Mouse (Mus musculus) C2C12 (cell line): ENCODE measurements at regions not wholly inside any gene's neighbourhood (a gene's known extent, or its start where the extent isn't known, plus 50 kb on each side); places are given as distances from the start of the nearest gene placed in this dataset.

Source experiments
- CEBPB ChIP-seq: IDR thresholded peaks from one replicate; pipeline ENCODE4 v1.6.1; 2011; ENCODE audit warnings: low read depth, mild to moderate bottlenecking, control low read depth, moderate library complexity
- CTCF ChIP-seq: IDR thresholded peaks from one replicate; pipeline ENCODE4 v1.5.1; 2011; ENCODE audit not compliant: control insufficient read depth, insufficient read depth, insufficient read length
- FOSL1 ChIP-seq: IDR thresholded peaks from one replicate; pipeline ENCODE4 v1.8.0; 2011; ENCODE audit warnings: mild to moderate bottlenecking, low read length; ENCODE audit not compliant: poor library complexity, insufficient read depth, severe bottlenecking
- MAX ChIP-seq: IDR thresholded peaks from one replicate; pipeline ENCODE4 v1.6.1; 2011; ENCODE audit warnings: mild to moderate bottlenecking, control low read depth
- MYOD1 ChIP-seq: IDR thresholded peaks from one replicate; pipeline ENCODE4 v1.6.1; 2011; ENCODE audit warnings: low read depth; ENCODE audit not compliant: control insufficient read depth, insufficient read length
- MYOG ChIP-seq: IDR thresholded peaks from one replicate; pipeline ENCODE4 v1.6.1; 2011; ENCODE audit not compliant: control insufficient read depth, insufficient read length; ENCODE audit errors: extremely low read depth
- USF1 ChIP-seq: IDR thresholded peaks from one replicate; pipeline ENCODE4 v1.6.1; 2011; ENCODE audit warnings: low read depth, mild to moderate bottlenecking, control low read depth, moderate library complexity

DNA sequence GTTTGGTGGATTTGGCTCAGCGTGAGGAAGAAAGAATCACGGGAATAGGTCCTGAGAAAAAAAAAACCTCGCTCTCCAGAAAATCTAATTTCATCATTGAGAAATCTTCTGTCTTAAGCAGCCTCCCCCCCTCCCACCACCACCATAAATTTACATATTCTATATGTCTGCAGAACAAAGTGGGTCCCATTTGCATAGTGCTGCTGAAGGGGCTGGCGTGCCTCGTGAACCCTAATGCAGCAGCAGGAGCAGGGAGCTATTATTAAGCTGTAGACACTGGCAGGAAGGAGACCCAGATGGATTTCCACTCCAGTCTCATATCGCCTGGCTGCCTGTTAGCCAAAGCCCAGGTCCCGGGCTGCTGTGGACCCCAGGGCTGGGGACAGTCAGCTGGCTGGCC, 179.6 kb downstream of the Gm26897 start:
- TF ChIP-seq CTCF (no peak), MYOD1 (no peak), MAX (no peak), MYOG (no peak), USF1 (no peak), CEBPB (no peak), FOSL1 (no peak)
